Mouse (Mus musculus) ES-Bruce4 (cell line): ENCODE results near the gene Hist1h4f.

ENCODE experiments used
- CTCF ChIP-seq: IDR thresholded peaks from one replicate; pipeline ENCODE4 v1.8.1; 2011; ENCODE audit warnings: low read depth, low read length
- EP300 ChIP-seq: IDR thresholded peaks from 2 replicates; pipeline ENCODE4 v1.6.1; 2011; ENCODE audit warnings: low read depth, low read length; ENCODE audit not compliant: insufficient read depth

GRCm38 (mm10) chr13:23555839-23556416 is 4.5 kb upstream of the Hist1h4f start:
- TF ChIP-seq CTCF (no peak), EP300 (no peak)
